ENCODE assay signal across 12 mouse cellular contexts in genomic region chr9:90259400-90259950, GRCm38 (mm10). TPM values are rescaled to one million over a fixed set of nuclear protein-coding genes. Genes with fewer than 3 reads are reported as not detected.
DNase-seq lines count a peak whose midpoint lies in the region; ATAC-seq lines count a peak whose summit lies in the region.
"Had no signal": no experiment of that assay in that cellular context is flagged by ENCODE, and none has a peak within 500 bp of the region (broad histone marks: within the 10 kb centered on the region; RNA-seq: fewer than 3 reads in every experiment).

No protein-coding gene starts in this region.

- no peak overlapping the region for H3K9ac ChIP-seq in heart, embryonic 11.5 days (ENCODE audit: low read depth, low read length)
- H3K9ac ChIP-seq: hindbrain, embryonic 13.5 days had no signal

- no peaks in the 10 kb centered on the region for H3K27me3 ChIP-seq in heart, embryonic 11.5 days (ENCODE audit: control insufficient read depth, insufficient read depth, low read length)
- H3K27me3 ChIP-seq: hindbrain, embryonic 13.5 days had no signal

- H3K4me1 ChIP-seq in heart, embryonic 11.5 days (ENCODE audit: control insufficient read depth, insufficient read depth, low read length), result peaks cover 46% of the 10 kb centered on the region

- H3K36me3 ChIP-seq in heart, embryonic 11.5 days (ENCODE audit: control insufficient read depth, insufficient read depth, low read length), result no peaks in the 10 kb centered on the region

- H3K27ac ChIP-seq in heart, embryonic 11.5 days (ENCODE audit: low read depth, low read length), result peak overlapping the region; percentile 83; the same call in 1 of the 2 replicates
- H3K27ac ChIP-seq: hindbrain, embryonic 13.5 days; kidney, postnatal 0 days had no signal

- no peaks in the 10 kb centered on the region for H3K9me3 ChIP-seq in heart, embryonic 11.5 days (replicated peaks; ENCODE audit: control insufficient read depth, low read length)
- H3K9me3 ChIP-seq: hindbrain, embryonic 13.5 days had no signal

- H3K4me2 ChIP-seq in heart, embryonic 11.5 days, result no peak overlapping the region
- H3K4me2 ChIP-seq: hindbrain, embryonic 13.5 days had no signal

- no peak overlapping the region for H3K4me3 ChIP-seq in heart, embryonic 11.5 days (ENCODE audit: low read depth, low read length)
- H3K4me3 ChIP-seq: hindbrain, embryonic 13.5 days had no signal

- ATAC-seq in heart, embryonic 11.5 days (replicated peaks; ENCODE audit: insufficient number of reproducible peaks, low FRiP score, low TSS enrichment), result no peak

- DNase-seq in heart, postnatal 25 days (ENCODE audit: low spot score), result no peak
- DNase-seq in CD4-positive, CD25-positive, alpha-beta regulatory T cell, adult 2 months (ENCODE audit: low read depth, low spot score), result peak; percentile 52
- DNase-seq in induced T-regulatory cell, adult 2 months (ENCODE audit: low read depth), result peak; percentile 66
- peak; percentile 74 to 87 for DNase-seq in natural killer cell, adult 2 months (ENCODE audit: low spot score in 2 of 2)
- DNase-seq in layer of hippocampus, adult 18-20 months (ENCODE audit: low spot score in 2 of 2), result no peak
- DNase-seq in left cerebral cortex, adult 18-20 months (ENCODE audit: low spot score in 2 of 2), result no peak
- DNase-seq in left cerebral cortex, adult 11 months (ENCODE audit: low spot score), result no peak
- DNase-seq: cerebellum, postnatal 10 days; layer of hippocampus, postnatal 36 days had no signal

- 68% methylated on average over 12 of the region's 12 CpGs for WGBS in heart, embryonic 11.5 days (ENCODE audit: insufficient replicate concordance)

- intact Hi-C loops in heart, postnatal 25 days (cut with DNase I), result no loop called here

RNA-seq across cellular contexts. Expression of gene Tbc1d2b, which starts 11.1 kb away (rescaled TPM):
- polyA plus RNA-seq in heart, embryonic 11.5 days (2014; fragmentation: Nextera tagmentation; extraction: Ambion mirVana), result 6.3 and 6.7 TPM in 2 replicates
- total RNA-seq in heart, postnatal 25 days (2021), result 10 to 100 TPM; 10.4 to 13.5 TPM
- total RNA-seq in layer of hippocampus, adult 18-20 months (2021), result 10 to 100 TPM in 1 of 2 experiments, 1 to 10 TPM in 1; 9.1 to 13.5 TPM
- total RNA-seq in left cerebral cortex, adult 18-20 months (2021), result 10 to 100 TPM; 14.2 to 15.6 TPM

Comparison
In these comparisons a context has a peak if more than half of its experiments do, and no peak if none do; other contexts are left out.
1. DNase-seq: peak in CD4-positive, CD25-positive, alpha-beta regulatory T cell, adult 2 months (single experiment), induced T-regulatory cell, adult 2 months (single experiment) and natural killer cell, adult 2 months (2 of 2); none in heart, postnatal 25 days (single experiment), layer of hippocampus, adult 18-20 months (0 of 2), left cerebral cortex, adult 18-20 months (0 of 2) and left cerebral cortex, adult 11 months (single experiment).